Mouse (Mus musculus) brain, embryonic 14.5 days (tissue): Measurements from ENCODE around the gene Wwc1.

Source experiments
- CTCF ChIP-seq: fragments of 200-500 bp; IDR thresholded peaks from 2 replicates; pipeline ENCODE4 v1.5.1; 2012; ENCODE audit warnings: inconsistent platforms, mild to moderate bottlenecking, moderate library complexity, borderline replicate concordance; ENCODE audit not compliant: insufficient read depth, insufficient read length; ENCODE audit errors: extremely low read depth
- POLR2A ChIP-seq: fragments of 200-500 bp; IDR thresholded peaks from 2 replicates; pipeline ENCODE4 v1.6.1; 2012; ENCODE audit warnings: mild to moderate bottlenecking, inconsistent platforms, borderline replicate concordance; ENCODE audit not compliant: poor library complexity, insufficient read depth, insufficient read length, severe bottlenecking; ENCODE audit errors: extremely low read depth

GRCm38 (mm10) chr11:35854941-35855340 is 125.4 kb downstream of the Wwc1 start:
- TF ChIP-seq POLR2A (no peak), CTCF (no peak)
